Mouse (Mus musculus) forebrain, embryonic 14.5 days (tissue): ENCODE results near the gene Crnn. TPM values are rescaled to one million over a fixed set of nuclear protein-coding genes. Genes with fewer than 3 reads are reported as not detected.

Experiments used
- ATAC-seq: fragments of 200-750 bp; cut with Nextera tagmentation; 2 replicates; pipeline ENCODE4 v1.8.0; 2017; ENCODE audit warnings: mild to moderate bottlenecking, moderate library complexity
- DNase-seq: peaks from one replicate; pipeline ENCODE4 v3.0.0-alpha.2; 2015; ENCODE audit warnings: low spot score
- H3K27ac ChIP-seq: fragments of 300-500 bp; sonication (generic); 2 replicates; pipeline ENCODE4 v1.5.1; 2014; ENCODE audit warnings: low read depth, mild to moderate bottlenecking, control low read depth, low read length, moderate library complexity
- H3K27me3 ChIP-seq: fragments of 300-500 bp; sonication (generic); replicated peaks from 2 replicates; pipeline ENCODE4 v1.6.1; 2014; ENCODE audit warnings: low read length, control low read depth, mixed read lengths; ENCODE audit not compliant: control insufficient read depth, insufficient read depth
- H3K36me3 ChIP-seq: fragments of 300-500 bp; sonication (generic); 2 replicates; pipeline ENCODE4 v1.6.1; 2014; ENCODE audit warnings: low read length, control low read depth; ENCODE audit not compliant: control insufficient read depth, insufficient read depth
- H3K4me1 ChIP-seq: fragments of 300-500 bp; sonication (generic); 2 replicates; pipeline ENCODE4 v1.6.1; 2014; ENCODE audit warnings: antibody characterized with exemption, low read length, control low read depth; ENCODE audit not compliant: control insufficient read depth, insufficient read depth
- H3K4me2 ChIP-seq: fragments of 300-500 bp; sonication (generic); 2 replicates; pipeline ENCODE4 v1.6.1; 2014; ENCODE audit warnings: mild to moderate bottlenecking, control low read depth, low read length
- H3K4me3 ChIP-seq: fragments of 300-500 bp; sonication (generic); 2 replicates; pipeline ENCODE4 v1.5.1; 2014; ENCODE audit warnings: low read depth, low read length, control low read depth
- H3K9ac ChIP-seq: fragments of 300-500 bp; sonication (generic); 2 replicates; pipeline ENCODE4 v1.6.1; 2014; ENCODE audit warnings: mild to moderate bottlenecking, low read length, control low read depth, moderate library complexity
- H3K9me3 ChIP-seq: fragments of 300-500 bp; sonication (generic); replicated peaks from 2 replicates; pipeline ENCODE4 v1.6.1; 2016; ENCODE audit warnings: low read length, control low read depth, mixed read lengths; ENCODE audit not compliant: control insufficient read depth
- WGBS: fragments of 180-500 bp; shearing (Covaris S2); extraction: QIAGEN DNeasy Blood & Tissue Kit; methylation state at CpG from one replicate; pipeline ENCODE4 v1.1.7; 2014; 5-methylcytosine and 5-hydroxymethylcytosine counted together
- polyA plus RNA-seq: library from polyadenylated mRNA; unstranded; fragments of >200 nt; fragmentation: Nextera tagmentation; extraction: Ambion mirVana; gene quantifications from 2 replicates; pipeline ENCODE4 v1.2.1, GENCODE M21; 2014

Gene Crnn
- polyA plus RNA-seq, 1 experiment from 2014 or later: not detected

DNA sequence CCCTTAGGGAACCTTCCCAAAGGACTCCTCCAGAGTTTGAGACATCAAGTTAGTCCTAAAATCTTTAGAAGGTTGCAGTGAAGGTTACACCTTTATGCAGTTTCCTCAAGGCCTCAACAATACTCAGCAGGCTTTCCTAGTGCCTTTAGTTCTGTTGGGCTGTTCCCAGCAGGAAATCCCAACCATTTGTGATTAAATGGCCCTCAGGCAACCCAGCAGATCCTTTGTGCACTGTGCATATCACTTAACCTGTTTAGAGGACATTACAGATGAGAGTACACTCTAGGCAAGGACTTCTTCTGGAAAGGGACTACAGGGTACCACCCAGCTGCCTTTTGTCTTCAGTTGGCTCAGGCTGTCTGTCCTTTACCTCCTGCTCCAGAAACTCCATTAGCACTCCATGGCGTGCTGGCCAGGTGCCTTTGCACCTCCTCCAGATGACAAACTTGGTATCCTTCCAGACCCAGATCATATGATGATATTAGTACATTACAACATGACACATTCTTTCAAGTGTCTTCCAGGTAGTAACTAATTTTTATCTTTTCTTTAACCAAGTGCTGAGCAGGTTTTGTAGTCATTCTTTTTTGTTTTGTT lies 18.5 kb downstream of the Crnn start:
- Histone ChIP-seq H3K9me3 (no peaks in the 10 kb centered on the region), H3K4me3 (no peak overlapping the region), H3K27me3 (no peaks in the 10 kb centered on the region), H3K9ac (no peak overlapping the region), H3K36me3 (no peaks in the 10 kb centered on the region), H3K27ac (no peak overlapping the region), H3K4me1 (no peaks in the 10 kb centered on the region), H3K4me2 (no peak overlapping the region)
- ATAC-seq (no peak), DNase-seq (no peak)
- WGBS: 69% methylated on average over 1 of the region's 1 CpGs

DNA sequence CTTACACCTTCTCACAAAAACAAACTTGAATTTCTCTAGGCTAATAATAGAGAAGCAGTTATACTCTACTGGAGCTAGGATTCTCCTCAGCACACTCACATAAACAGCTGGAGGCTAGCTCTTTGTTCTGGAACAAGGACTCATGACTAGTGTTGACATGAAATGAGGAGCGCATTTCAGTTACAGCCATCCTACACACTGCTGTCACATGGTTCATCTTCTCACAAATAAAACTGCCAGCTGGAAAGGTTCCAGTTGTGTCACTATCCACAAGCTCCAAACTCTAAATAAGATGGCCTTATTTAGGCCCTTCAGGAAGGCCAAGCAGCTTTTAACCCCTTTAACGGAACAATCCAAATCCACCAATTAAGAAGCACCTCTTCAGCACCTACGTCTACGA lies 36.3 kb downstream of the Crnn start:
- no peaks in the 10 kb centered on the region for H3K36me3 ChIP-seq
- H3K9ac ChIP-seq: no peak overlapping the region
- DNase-seq: no peak
- no peak overlapping the region for H3K4me2 ChIP-seq
- no peaks in the 10 kb centered on the region for H3K4me1 ChIP-seq
- ATAC-seq: no peak
- H3K4me3 ChIP-seq: no peak overlapping the region
- no peak overlapping the region for H3K27ac ChIP-seq
- no peaks in the 10 kb centered on the region for H3K27me3 ChIP-seq
- 92% methylated on average over 4 of the region's 4 CpGs for WGBS
- H3K9me3 ChIP-seq: no peaks in the 10 kb centered on the region

DNA sequence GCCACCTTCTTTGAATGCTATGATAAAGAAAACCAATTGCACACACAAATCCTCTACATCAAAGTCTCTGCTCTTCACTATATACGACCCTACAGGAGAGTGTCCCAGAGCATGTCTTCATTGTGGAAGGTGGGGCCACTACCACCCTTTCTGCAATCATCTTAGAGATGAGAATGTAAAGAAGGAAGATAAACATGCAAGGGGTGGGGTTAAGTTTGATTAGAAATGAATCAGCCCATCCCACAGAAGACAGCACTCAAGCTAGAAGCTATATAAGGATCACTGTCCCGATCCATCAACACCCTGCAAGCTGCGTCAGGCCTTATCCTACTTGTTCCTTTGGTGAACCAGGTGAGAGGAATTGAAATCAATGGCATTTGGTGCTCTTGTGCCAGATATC lies 52.4 kb downstream of the Crnn start, which contains the start of gene Flg2:
Flg2 (plus strand) TSS at position 301 of the 400 bp plus-strand sequence.
- ATAC-seq (no peak), DNase-seq (no peak)
- H3K9ac ChIP-seq: no peak within 1 kb of the TSS
- 80% methylated on average over 3 of the region's 3 CpGs for WGBS
- H3K27ac ChIP-seq: no peak within 1 kb of the TSS
- no peaks in the 10 kb centered on the region for H3K4me1 ChIP-seq
- H3K36me3 ChIP-seq: no peaks in the 10 kb centered on the region
- no peaks in the 10 kb centered on the region for H3K27me3 ChIP-seq
- no peak within 1 kb of the TSS for H3K4me2 ChIP-seq
- H3K4me3 ChIP-seq: no peak within 1 kb of the TSS
- no peaks in the 10 kb centered on the region for H3K9me3 ChIP-seq

Other genes with a start within 250 kb of the Crnn start
- gene Lce3a, start 218.6 kb upstream of the Crnn start, polyA plus RNA-seq: not detected in 2 replicates
- gene Lce3b, start 211.8 kb upstream of the Crnn start, polyA plus RNA-seq: not detected in 2 replicates
- gene Lce3c, start 200.3 kb upstream of the Crnn start, polyA plus RNA-seq: not detected in 2 replicates
- gene Lce3d, start 187.4 kb upstream of the Crnn start, polyA plus RNA-seq: not detected in 2 replicates
- not detected in 2 replicates for gene Lce3e, start 177.7 kb upstream of the Crnn start, polyA plus RNA-seq
- not detected in 2 replicates for gene Lce3f, start 152.6 kb upstream of the Crnn start, polyA plus RNA-seq
- 0.25 TPM in 1 of 2 replicates, not detected in the other for gene Crct1, start 129.1 kb upstream of the Crnn start, polyA plus RNA-seq
- not detected in 2 replicates for gene Lce1m, start 125.7 kb upstream of the Crnn start, polyA plus RNA-seq
- gene Gm4858, start 76.0 kb upstream of the Crnn start, polyA plus RNA-seq: not detected in 2 replicates
- not detected in 2 replicates for gene Flg2, start 52.5 kb downstream of the Crnn start, polyA plus RNA-seq
- not detected in 2 replicates for gene Flg, start 128.7 kb downstream of the Crnn start, polyA plus RNA-seq
- not detected in 2 replicates for gene Hrnr, start 175.0 kb downstream of the Crnn start, polyA plus RNA-seq
- not detected in 2 replicates for gene Rptn, start 248.9 kb downstream of the Crnn start, polyA plus RNA-seq